Mouse (Mus musculus) kidney, postnatal 0 days (tissue): ENCODE results near the gene Iqce. TPM values are rescaled to one million over a fixed set of nuclear protein-coding genes. Genes with fewer than 3 reads are reported as not detected.

Source experiments
- ATAC-seq: fragments of 200-750 bp; cut with Nextera tagmentation; replicated peaks from 2 replicates; pipeline ENCODE4 v1.8.0; 2017; ENCODE audit warnings: low read depth, moderate number of reproducible peaks, moderate TSS enrichment, moderate library complexity; ENCODE audit not compliant: low FRiP score
- DNase-seq: peaks from one replicate; pipeline ENCODE4 v3.0.0-alpha.2; 2016; ENCODE audit warnings: low spot score
- H3K27ac ChIP-seq: fragments of 300-500 bp; sonication (generic); 2 replicates; pipeline ENCODE4 v1.5.1; 2014; ENCODE audit warnings: mild to moderate bottlenecking
- H3K27me3 ChIP-seq: fragments of 300-500 bp; sonication (generic); 2 replicates; pipeline ENCODE4 v1.6.1; 2014; ENCODE audit warnings: low read length, mixed read lengths; ENCODE audit not compliant: insufficient read depth
- H3K36me3 ChIP-seq: fragments of 300-500 bp; sonication (generic); 2 replicates; pipeline ENCODE4 v1.6.1; 2014; ENCODE audit warnings: low read length, mixed read lengths; ENCODE audit not compliant: insufficient read depth
- H3K4me1 ChIP-seq: fragments of 300-500 bp; sonication (generic); replicated peaks from 2 replicates; pipeline ENCODE4 v1.6.1; 2014; ENCODE audit warnings: antibody characterized with exemption, low read length, mixed read lengths; ENCODE audit not compliant: insufficient read depth
- H3K4me2 ChIP-seq: fragments of 300-500 bp; sonication (generic); 2 replicates; pipeline ENCODE4 v1.6.1; 2014; ENCODE audit warnings: mild to moderate bottlenecking, low read length, moderate library complexity, mixed read lengths
- H3K4me3 ChIP-seq: fragments of 300-500 bp; sonication (generic); replicated peaks from 2 replicates; pipeline ENCODE4 v1.5.1; 2014; ENCODE audit warnings: low read depth, low read length
- H3K9ac ChIP-seq: fragments of 300-500 bp; sonication (generic); 2 replicates; pipeline ENCODE4 v1.6.1; 2014; ENCODE audit warnings: low read depth, low read length
- H3K9me3 ChIP-seq: fragments of 300-500 bp; sonication (generic); replicated peaks from 2 replicates; pipeline ENCODE4 v1.6.1; 2016; ENCODE audit warnings: low read length, inconsistent platforms, mixed read lengths
- CTCF ChIP-seq: IDR thresholded peaks from 2 replicates; pipeline ENCODE4 v1.5.1; 2016; ENCODE audit warnings: antibody characterized with exemption, low read depth, mild to moderate bottlenecking, moderate library complexity
- WGBS: fragments of 180-500 bp; shearing (Covaris S2); extraction: QIAGEN DNeasy Blood & Tissue Kit; methylation state at CpG from one replicate; pipeline ENCODE4 v1.1.7; 2014; 5-methylcytosine and 5-hydroxymethylcytosine counted together
- polyA plus RNA-seq: library from polyadenylated mRNA; unstranded; fragments of >200 nt; fragmentation: Nextera tagmentation; extraction: Ambion mirVana; gene quantifications from 2 replicates; pipeline ENCODE4 v1.2.1, GENCODE M21; 2015

The Iqce gene
- polyA plus RNA-seq, 1 experiment from 2014 or later = 18.7 TPM

DNA sequence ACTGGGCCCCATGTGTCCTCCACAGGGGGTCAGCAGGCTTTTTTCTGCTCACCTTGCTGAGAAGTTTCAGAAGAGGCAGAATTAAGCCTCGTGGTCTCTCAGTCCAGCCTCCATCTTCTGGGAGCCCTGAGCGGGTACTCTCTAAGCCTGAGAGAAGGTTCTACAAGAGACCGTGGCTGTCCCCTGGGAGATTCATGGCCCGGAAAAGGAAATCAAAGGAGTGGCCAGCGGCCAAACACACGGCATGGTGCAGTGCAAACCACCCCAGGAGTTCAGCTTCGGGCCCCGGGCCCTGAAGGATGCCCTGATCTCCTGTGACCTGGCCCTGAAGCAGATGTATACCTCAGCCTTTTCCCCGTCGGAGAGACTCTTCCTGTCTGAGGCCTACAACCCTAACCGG, 38.9 kb upstream of the Iqce start:
- ATAC-seq (no peak), DNase-seq (peak; percentile 29)
- H3K4me1 ChIP-seq = 0 out of 2 replicates have a peak, but pooled peaks cover 7% of the 10 kb centered on the region
- no peak overlapping the region for H3K4me2 ChIP-seq
- H3K4me3 ChIP-seq = no peak overlapping the region
- H3K27ac ChIP-seq = no peak overlapping the region
- no peaks in the 10 kb centered on the region for H3K27me3 ChIP-seq
- H3K9me3 ChIP-seq = no peaks in the 10 kb centered on the region
- no peak overlapping the region for H3K9ac ChIP-seq
- no peaks in the 10 kb centered on the region for H3K36me3 ChIP-seq
- WGBS = 52% methylated on average over 11 of the region's 11 CpGs
- no peak for TF ChIP-seq CTCF

- H3K27me3 ChIP-seq = no peaks in the 10 kb centered on the region
- H3K36me3 ChIP-seq = no peaks in the 10 kb centered on the region
- peak; percentile 57; the same call in 1 of the 2 replicates for ATAC-seq
- H3K4me2 ChIP-seq = no peak overlapping the region
- no peak overlapping the region for H3K27ac ChIP-seq
- no peak overlapping the region for H3K9ac ChIP-seq
- WGBS = 49% methylated on average over 12 of the region's 12 CpGs
- H3K4me3 ChIP-seq = no peak overlapping the region
- peak; percentile 54 for DNase-seq
- H3K9me3 ChIP-seq = no peaks in the 10 kb centered on the region
- peak; percentile 6; the same call in 1 of the 2 replicates for TF ChIP-seq CTCF
- peaks cover 14% of the 10 kb centered on the region for H3K4me1 ChIP-seq
These were observed 37.6 kb upstream of the Iqce start for GRCm38 (mm10) chr5:140739813-140740212.

DNA sequence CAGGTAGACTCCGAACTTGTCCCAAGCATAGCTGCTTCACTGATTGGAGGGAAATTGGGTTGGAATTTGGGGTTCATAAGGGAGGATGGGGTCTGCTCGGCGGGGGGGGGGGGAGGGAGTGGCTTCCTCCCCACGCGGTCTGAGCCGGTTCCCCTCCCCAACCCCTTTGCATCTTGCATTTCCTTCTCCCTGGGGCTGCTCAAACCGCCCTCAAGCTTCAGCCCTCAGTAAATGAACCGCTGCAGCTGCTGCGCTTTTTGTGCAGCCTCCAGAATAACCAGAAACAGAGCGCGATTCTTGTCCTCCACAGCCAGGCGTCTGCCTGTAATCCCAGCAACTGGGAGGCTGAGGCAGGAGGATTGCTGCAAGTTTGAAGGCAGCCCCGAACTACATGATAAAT, 34.0 kb upstream of the Iqce start:
- H3K27me3 ChIP-seq = no peaks in the 10 kb centered on the region
- TF ChIP-seq CTCF = no peak
- no peaks in the 10 kb centered on the region for H3K36me3 ChIP-seq
- no peaks in the 10 kb centered on the region for H3K9me3 ChIP-seq
- peak overlapping the region; percentile 21; the same call in 1 of the 2 replicates for H3K4me3 ChIP-seq
- peak overlapping the region; percentile 57 for H3K4me2 ChIP-seq
- H3K4me1 ChIP-seq = peaks cover 13% of the 10 kb centered on the region
- H3K9ac ChIP-seq = no peak overlapping the region
- WGBS = 19% methylated on average over 13 of the region's 13 CpGs
- no peak overlapping the region for H3K27ac ChIP-seq
- ATAC-seq (0 out of 2 replicates have a peak, but pooled peaks have one; percentile 2), DNase-seq (peak; percentile 20)

DNA sequence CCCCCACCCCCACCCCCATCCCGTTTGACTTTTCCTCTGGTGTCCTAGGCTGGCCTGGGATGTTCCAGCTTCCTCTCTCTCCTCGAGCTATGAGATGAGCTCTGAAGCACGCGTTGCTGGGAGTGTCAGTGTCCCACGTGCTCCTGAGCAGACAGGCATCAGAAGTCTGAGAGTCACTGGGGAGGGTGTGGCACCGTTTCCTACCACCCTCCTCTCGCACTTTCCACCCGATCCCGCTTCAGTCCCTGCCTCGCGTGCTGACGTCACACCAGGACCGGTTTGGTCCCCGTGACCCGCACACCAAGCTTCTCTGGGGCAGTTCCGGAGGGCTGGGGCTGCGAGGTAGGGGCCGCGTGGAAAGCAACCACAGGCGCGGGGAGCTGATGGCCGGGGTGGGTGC, 33.1 kb upstream of the Iqce start:
- ATAC-seq (peak; percentile 38), DNase-seq (peak; percentile 47)
- no peaks in the 10 kb centered on the region for H3K36me3 ChIP-seq
- WGBS = under 1% methylated on average over 22 of the region's 22 CpGs
- peak overlapping the region; percentile 57 for H3K4me2 ChIP-seq
- no peaks in the 10 kb centered on the region for H3K27me3 ChIP-seq
- H3K9ac ChIP-seq = no peak overlapping the region
- H3K4me3 ChIP-seq = peak overlapping the region; percentile 21
- no peak for TF ChIP-seq CTCF
- H3K9me3 ChIP-seq = no peaks in the 10 kb centered on the region
- H3K4me1 ChIP-seq = peaks cover 10% of the 10 kb centered on the region
- H3K27ac ChIP-seq = no peak overlapping the region

DNA sequence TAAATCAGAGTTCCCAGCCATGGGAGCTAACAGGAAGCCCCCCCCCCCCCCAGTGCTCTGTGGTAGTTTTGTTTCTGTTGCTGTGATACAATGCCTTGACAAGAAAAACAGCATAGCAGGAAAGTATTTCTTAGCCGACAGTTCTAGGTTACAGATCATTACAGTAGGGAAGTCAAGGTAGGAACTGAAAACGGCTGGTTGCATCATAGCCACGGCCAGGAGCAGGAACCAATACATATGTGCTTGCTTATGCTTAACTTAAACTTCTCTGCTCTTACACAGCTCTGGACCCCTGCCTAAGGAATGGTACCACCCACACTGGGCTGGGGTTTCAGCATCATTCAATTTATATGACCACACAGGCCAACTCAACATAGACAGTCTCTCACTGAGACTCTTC, 31.2 kb upstream of the Iqce start:
- WGBS = 40% methylated on average over 3 of the region's 3 CpGs
- H3K4me3 ChIP-seq = no peak overlapping the region
- no peaks in the 10 kb centered on the region for H3K36me3 ChIP-seq
- H3K4me2 ChIP-seq = no peak overlapping the region
- DNase-seq (peak; percentile 25), ATAC-seq (no peak)
- no peaks in the 10 kb centered on the region for H3K9me3 ChIP-seq
- no peak overlapping the region for H3K27ac ChIP-seq
- H3K9ac ChIP-seq = no peak overlapping the region
- H3K4me1 ChIP-seq = peaks cover 10% of the 10 kb centered on the region
- no peaks in the 10 kb centered on the region for H3K27me3 ChIP-seq
- TF ChIP-seq CTCF = no peak

- H3K27ac ChIP-seq = no peak overlapping the region
- no peak overlapping the region for H3K4me3 ChIP-seq
- TF ChIP-seq CTCF = peak; percentile 42
- H3K36me3 ChIP-seq = no peaks in the 10 kb centered on the region
- ATAC-seq = no peak
- no peaks in the 10 kb centered on the region for H3K9me3 ChIP-seq
- WGBS = 74% methylated on average over 4 of the region's 4 CpGs
- H3K4me1 ChIP-seq = peaks cover 10% of the 10 kb centered on the region
- H3K4me2 ChIP-seq = no peak overlapping the region
- no peaks in the 10 kb centered on the region for H3K27me3 ChIP-seq
- H3K9ac ChIP-seq = no peak overlapping the region
- no peak for DNase-seq
These were observed 30.0 kb upstream of the Iqce start for GRCm38 (mm10) chr5:140732195-140732594.
